Mouse (Mus musculus) E14TG2a.4 (cell line): ENCODE results near the gene Pdlim1.

ENCODE experiments used
- CTCF ChIP-seq: conservative IDR thresholded peaks from 2 replicates; pipeline ENCODE4 v1.5.1; 2014; ENCODE audit warnings: low read length
- NANOG ChIP-seq: IDR thresholded peaks from 2 replicates; pipeline ENCODE4 v1.6.1; 2014; ENCODE audit warnings: borderline replicate concordance, low read length, mixed read lengths
- POU5F1 ChIP-seq: IDR thresholded peaks from 2 replicates; pipeline ENCODE4 v1.6.1; 2014; ENCODE audit warnings: low read length, borderline replicate concordance

- TF ChIP-seq CTCF (no peak), POU5F1 (no peak), NANOG (no peak)
These were observed 22.6 kb upstream of the Pdlim1 start for GRCm38 (mm10) chr19:40294231-40294630.
